Mouse (Mus musculus) retina, postnatal 1 day (tissue): Measurements from ENCODE around the gene Rab17.

Experiments
- DNase-seq: peaks from one replicate; pipeline ENCODE4 v3.0.0-alpha.2; 2012

The Rab17 gene

GRCm38 (mm10) chr1:90981346-90981745, 11.9 kb upstream of the Rab17 start:
- no peak for DNase-seq

- no peak for DNase-seq
Measured at GRCm38 (mm10) chr1:90980638-90981330, 11.3 kb upstream of the Rab17 start.

GRCm38 (mm10) chr1:90975960-90976359, 6.5 kb upstream of the Rab17 start:
- no peak for DNase-seq

GRCm38 (mm10) chr1:90974906-90975649, 5.6 kb upstream of the Rab17 start:
- DNase-seq, result peak; percentile 93

- DNase-seq, result no peak
Measured at GRCm38 (mm10) chr1:90973574-90973911, 4.1 kb upstream of the Rab17 start.

- peak; percentile 93 for DNase-seq
Measured at GRCm38 (mm10) chr1:90972911-90973573, 3.6 kb upstream of the Rab17 start.

GRCm38 (mm10) chr1:90969881-90970390, 475 bp upstream of the Rab17 start:
- no peak for DNase-seq

- DNase-seq, result no peak
Measured at GRCm38 (mm10) chr1:90968649-90969048, 812 bp downstream of the Rab17 start.

GRCm38 (mm10) chr1:90967583-90967982, 1.9 kb downstream of the Rab17 start:
- peak; percentile 80 for DNase-seq

GRCm38 (mm10) chr1:90962994-90963393, 6.5 kb downstream of the Rab17 start:
- peak; percentile 59 for DNase-seq

- no peak for DNase-seq
Measured at GRCm38 (mm10) chr1:90962526-90962925, 6.9 kb downstream of the Rab17 start.

GRCm38 (mm10) chr1:90956245-90957096, 13.0 kb downstream of the Rab17 start:
- DNase-seq, result peak; percentile 84

GRCm38 (mm10) chr1:90953688-90954087, 15.8 kb downstream of the Rab17 start:
- no peak for DNase-seq

GRCm38 (mm10) chr1:90952808-90953207, 16.7 kb downstream of the Rab17 start, which contains the start of gene Prlh:
Gene Prlh, plus strand, starts transcription at chr1:90953108.
- no peak for DNase-seq

GRCm38 (mm10) chr1:90951670-90952069, 17.8 kb downstream of the Rab17 start:
- no peak for DNase-seq

GRCm38 (mm10) chr1:90949309-90949708, 20.2 kb downstream of the Rab17 start:
- DNase-seq, result no peak

- no peak for DNase-seq
Measured at GRCm38 (mm10) chr1:90947252-90947651, 22.2 kb downstream of the Rab17 start.

- DNase-seq, result peak; percentile 42
Measured at GRCm38 (mm10) chr1:90945171-90945570, 24.3 kb downstream of the Rab17 start.

- no peak for DNase-seq
Measured at GRCm38 (mm10) chr1:90939980-90940379, 29.5 kb downstream of the Rab17 start.

- DNase-seq, result no peak
Measured at GRCm38 (mm10) chr1:90936990-90937389, 32.5 kb downstream of the Rab17 start.

GRCm38 (mm10) chr1:90933001-90933400, 36.5 kb downstream of the Rab17 start:
- DNase-seq, result no peak

GRCm38 (mm10) chr1:90928575-90928934, 40.9 kb downstream of the Rab17 start:
- peak; percentile 92 for DNase-seq
